Mouse (Mus musculus) limb, embryonic 13.5 days (tissue): ENCODE measurements around the gene Gm17018. TPM values are rescaled to one million over a fixed set of nuclear protein-coding genes. Genes with fewer than 3 reads are reported as not detected.
A peak's percentile ranks its signal among the peaks of the same experiment; 100 is the strongest.

Experiments used
- ATAC-seq: fragments of 200-750 bp; cut with Nextera tagmentation; 2 replicates; pipeline ENCODE4 v1.8.0; 2017; ENCODE audit warnings: low read depth, moderate number of reproducible peaks, moderate TSS enrichment; ENCODE audit not compliant: low FRiP score
- H3K27ac ChIP-seq: fragments of 300-500 bp; sonication (generic); 2 replicates; pipeline ENCODE4 v1.5.1; 2015; ENCODE audit warnings: inconsistent platforms, mild to moderate bottlenecking, moderate library complexity
- H3K27me3 ChIP-seq: fragments of 300-500 bp; sonication (generic); 2 replicates; pipeline ENCODE4 v1.6.1; 2015; ENCODE audit warnings: mild to moderate bottlenecking, inconsistent platforms
- H3K36me3 ChIP-seq: fragments of 300-500 bp; sonication (generic); 2 replicates; pipeline ENCODE4 v1.6.1; 2015; ENCODE audit warnings: inconsistent platforms, mild to moderate bottlenecking, moderate library complexity
- H3K4me1 ChIP-seq: fragments of 300-500 bp; sonication (generic); 2 replicates; pipeline ENCODE4 v1.6.1; 2015; ENCODE audit warnings: inconsistent platforms
- H3K4me2 ChIP-seq: fragments of 300-500 bp; sonication (generic); replicated peaks from 2 replicates; pipeline ENCODE4 v1.6.1; 2015; ENCODE audit warnings: inconsistent platforms, mild to moderate bottlenecking, moderate library complexity
- H3K4me3 ChIP-seq: fragments of 300-500 bp; sonication (generic); 2 replicates; pipeline ENCODE4 v1.5.1; 2015; ENCODE audit warnings: moderate library complexity, mild to moderate bottlenecking, inconsistent platforms
- H3K9ac ChIP-seq: fragments of 300-500 bp; sonication (generic); 2 replicates; pipeline ENCODE4 v1.6.1; 2015; ENCODE audit warnings: mild to moderate bottlenecking, inconsistent platforms
- H3K9me3 ChIP-seq: fragments of 300-500 bp; sonication (generic); 2 replicates; pipeline ENCODE4 v1.6.1; 2016; ENCODE audit warnings: inconsistent platforms
- WGBS: fragments of 180-500 bp; shearing (Covaris S2); methylation state at CpG from one replicate; pipeline ENCODE4 v1.1.7; 2015; 5-methylcytosine and 5-hydroxymethylcytosine counted together
- polyA plus RNA-seq: library from polyadenylated mRNA; unstranded; fragments of >200 nt; fragmentation: Nextera tagmentation; extraction: Ambion mirVana; gene quantifications from 2 replicates; pipeline ENCODE4 v1.2.1, GENCODE M21; 2015

Gene Gm17018
- polyA plus RNA-seq, result 45.0 and 47.7 TPM in 2 replicates

GRCm38 (mm10) chr19:45560153-45560890, at the start of gene Gm17018, which contains the start of gene Poll:
Gene Gm17018 (plus strand): TSS chr19:45560615.
Gene Poll (minus strand): TSS chr19:45560531.
- ATAC-seq, result peak; percentile 88
- WGBS, result under 1% methylated on average over 35 of the region's 35 CpGs
- Histone ChIP-seq H3K27me3 (no peaks in the 10 kb centered on the region), H3K27ac (peak within 1 kb of the TSS; percentile 56), H3K4me2 (peak within 1 kb of the TSS; percentile 83), H3K9me3 (no peaks in the 10 kb centered on the region), H3K9ac (peak within 1 kb of the TSS; percentile 76), H3K36me3 (peaks cover 22% of the 10 kb centered on the region), H3K4me3 (peak within 1 kb of the TSS; percentile 60), H3K4me1 (peaks cover 25% of the 10 kb centered on the region)

- Histone ChIP-seq H3K4me1 (no peaks in the 10 kb centered on the region), H3K4me2 (no peak overlapping the region), H3K27ac (no peak overlapping the region), H3K9ac (no peak overlapping the region), H3K9me3 (no peaks in the 10 kb centered on the region), H3K27me3 (no peaks in the 10 kb centered on the region), H3K4me3 (no peak overlapping the region), H3K36me3 (peaks cover 43% of the 10 kb centered on the region)
- WGBS, result 85% methylated on average over 3 of the region's 3 CpGs
- ATAC-seq, result no peak
Observed at GRCm38 (mm10) chr19:45510680-45511079, 49.7 kb upstream of the Gm17018 start.

GRCm38 (mm10) chr19:45511406-45511805, 49.0 kb upstream of the Gm17018 start:
- no peaks in the 10 kb centered on the region for H3K9me3 ChIP-seq
- no peak overlapping the region for H3K4me2 ChIP-seq
- H3K27me3 ChIP-seq, result no peaks in the 10 kb centered on the region
- H3K36me3 ChIP-seq, result peaks cover 50% of the 10 kb centered on the region
- no peaks in the 10 kb centered on the region for H3K4me1 ChIP-seq
- H3K4me3 ChIP-seq, result no peak overlapping the region
- no peak overlapping the region for H3K9ac ChIP-seq
- H3K27ac ChIP-seq, result no peak overlapping the region
- ATAC-seq, result no peak
- 88% methylated on average over 4 of the region's 4 CpGs for WGBS

GRCm38 (mm10) chr19:45515341-45515740, 45.1 kb upstream of the Gm17018 start:
- no peaks in the 10 kb centered on the region for H3K27me3 ChIP-seq
- H3K9me3 ChIP-seq, result no peaks in the 10 kb centered on the region
- H3K4me1 ChIP-seq, result peaks cover 7% of the 10 kb centered on the region; the same call in 1 of the 2 replicates
- no peak overlapping the region for H3K4me3 ChIP-seq
- H3K9ac ChIP-seq, result no peak overlapping the region
- WGBS, result 91% methylated on average over 2 of the region's 2 CpGs
- ATAC-seq, result no peak
- peaks cover 78% of the 10 kb centered on the region for H3K36me3 ChIP-seq
- no peak overlapping the region for H3K27ac ChIP-seq
- H3K4me2 ChIP-seq, result no peak overlapping the region

- no peaks in the 10 kb centered on the region for H3K27me3 ChIP-seq
- no peak for ATAC-seq
- no peak overlapping the region for H3K27ac ChIP-seq
- peaks cover 7% of the 10 kb centered on the region; the same call in 1 of the 2 replicates for H3K4me1 ChIP-seq
- 94% methylated on average over 12 of the region's 12 CpGs for WGBS
- H3K9ac ChIP-seq, result no peak overlapping the region
- H3K36me3 ChIP-seq, result peaks cover 86% of the 10 kb centered on the region
- no peak overlapping the region for H3K4me2 ChIP-seq
- no peaks in the 10 kb centered on the region for H3K9me3 ChIP-seq
- no peak overlapping the region for H3K4me3 ChIP-seq
Observed at GRCm38 (mm10) chr19:45516264-45516663, 44.2 kb upstream of the Gm17018 start.

GRCm38 (mm10) chr19:45527382-45527781, 33.0 kb upstream of the Gm17018 start:
- ATAC-seq, result no peak

GRCm38 (mm10) chr19:45527931-45528534, 32.4 kb upstream of the Gm17018 start:
- H3K27me3 ChIP-seq, result no peaks in the 10 kb centered on the region
- H3K36me3 ChIP-seq, result peaks cover 72% of the 10 kb centered on the region
- no peaks in the 10 kb centered on the region for H3K9me3 ChIP-seq
- no peaks in the 10 kb centered on the region for H3K4me1 ChIP-seq
- no peak for ATAC-seq
- H3K9ac ChIP-seq, result no peak overlapping the region
- no peak overlapping the region for H3K27ac ChIP-seq
- WGBS, result 92% methylated on average over 10 of the region's 10 CpGs
- H3K4me2 ChIP-seq, result no peak overlapping the region
- no peak overlapping the region for H3K4me3 ChIP-seq

More at GRCm38 (mm10) chr19:45527382-45527781, 33.0 kb upstream of the Gm17018 start:
- Histone ChIP-seq H3K4me1 (no peaks in the 10 kb centered on the region), H3K27ac (no peak overlapping the region), H3K27me3 (no peaks in the 10 kb centered on the region), H3K36me3 (peaks cover 78% of the 10 kb centered on the region), H3K9me3 (no peaks in the 10 kb centered on the region), H3K4me3 (no peak overlapping the region), H3K4me2 (no peak overlapping the region), H3K9ac (no peak overlapping the region)
- WGBS, result 88% methylated on average over 7 of the region's 7 CpGs

- Histone ChIP-seq H3K9me3 (no peaks in the 10 kb centered on the region), H3K9ac (no peak overlapping the region), H3K36me3 (peaks cover 59% of the 10 kb centered on the region), H3K4me1 (peaks cover 2% of the 10 kb centered on the region; the same call in 1 of the 2 replicates), H3K4me3 (no peak overlapping the region), H3K27ac (no peak overlapping the region), H3K4me2 (no peak overlapping the region), H3K27me3 (no peaks in the 10 kb centered on the region)
- WGBS, result 78% methylated on average over 5 of the region's 5 CpGs
- no peak for ATAC-seq
Observed at GRCm38 (mm10) chr19:45529294-45529693, 31.1 kb upstream of the Gm17018 start.

GRCm38 (mm10) chr19:45530200-45530995, 30.0 kb upstream of the Gm17018 start:
- Histone ChIP-seq H3K4me1 (peaks cover 8% of the 10 kb centered on the region), H3K9me3 (no peaks in the 10 kb centered on the region), H3K27me3 (peaks cover 4% of the 10 kb centered on the region; the same call in 1 of the 2 replicates), H3K36me3 (peaks cover 48% of the 10 kb centered on the region), H3K9ac (no peak overlapping the region), H3K4me2 (no peak overlapping the region), H3K4me3 (no peak overlapping the region), H3K27ac (no peak overlapping the region)
- 79% methylated on average over 15 of the region's 15 CpGs for WGBS
- ATAC-seq, result no peak

GRCm38 (mm10) chr19:45531554-45531953, 28.9 kb upstream of the Gm17018 start:
- Histone ChIP-seq H3K9ac (no peak overlapping the region), H3K36me3 (peaks cover 44% of the 10 kb centered on the region), H3K27me3 (peaks cover 12% of the 10 kb centered on the region; the same call in 1 of the 2 replicates), H3K9me3 (no peaks in the 10 kb centered on the region), H3K4me3 (no peak overlapping the region), H3K4me2 (no peak overlapping the region), H3K4me1 (peaks cover 8% of the 10 kb centered on the region), H3K27ac (no peak overlapping the region)
- 48% methylated on average over 6 of the region's 6 CpGs for WGBS
- no peak for ATAC-seq

GRCm38 (mm10) chr19:45533617-45534016, 26.8 kb upstream of the Gm17018 start:
- no peak overlapping the region for H3K9ac ChIP-seq
- 74% methylated on average over 7 of the region's 7 CpGs for WGBS
- H3K27me3 ChIP-seq, result peaks cover 16% of the 10 kb centered on the region
- H3K4me3 ChIP-seq, result no peak overlapping the region
- no peaks in the 10 kb centered on the region for H3K9me3 ChIP-seq
- no peak overlapping the region for H3K27ac ChIP-seq
- ATAC-seq, result no peak
- no peak overlapping the region for H3K4me2 ChIP-seq
- H3K4me1 ChIP-seq, result peaks cover 8% of the 10 kb centered on the region
- peaks cover 23% of the 10 kb centered on the region for H3K36me3 ChIP-seq
